Mouse (Mus musculus) ES-Bruce4 (cell line): ENCODE data around the gene 2510039O18Rik. TPM values are rescaled to one million over a fixed set of nuclear protein-coding genes. Genes with fewer than 3 reads are reported as not detected.
A peak's percentile ranks its signal among the peaks of the same experiment; 100 is the strongest.

Experiments
- H3K27ac ChIP-seq: 2 replicates; pipeline ENCODE4 v1.5.1; 2012; ENCODE audit warnings: low read length, inconsistent platforms; ENCODE audit not compliant: insufficient read depth
- H3K27me3 ChIP-seq: 2 replicates; pipeline ENCODE4 v1.6.1; 2012; ENCODE audit warnings: mild to moderate bottlenecking, low read length, inconsistent platforms; ENCODE audit not compliant: control insufficient read depth, poor library complexity, insufficient read depth, severe bottlenecking
- H3K36me3 ChIP-seq: 2 replicates; pipeline ENCODE4 v1.6.1; 2012; ENCODE audit warnings: inconsistent platforms, mild to moderate bottlenecking, low read length, moderate library complexity; ENCODE audit not compliant: control insufficient read depth, poor library complexity, insufficient read depth, severe bottlenecking
- H3K4me1 ChIP-seq: one replicate; pipeline ENCODE4 v1.8.1; 2011; ENCODE audit warnings: low read length; ENCODE audit not compliant: control insufficient read depth, insufficient read depth
- H3K4me3 ChIP-seq: 2 replicates; pipeline ENCODE4 v1.5.1; 2011; ENCODE audit warnings: low read depth, mild to moderate bottlenecking, low read length
- H3K9ac ChIP-seq: 2 replicates; pipeline ENCODE4 v1.6.1; 2012; ENCODE audit warnings: low read depth, mild to moderate bottlenecking, inconsistent platforms; ENCODE audit not compliant: poor library complexity, severe bottlenecking
- H3K9me3 ChIP-seq: replicated peaks from 2 replicates; pipeline ENCODE4 v1.6.1; 2012; ENCODE audit warnings: mild to moderate bottlenecking, low read length, inconsistent platforms; ENCODE audit not compliant: control insufficient read depth, poor library complexity, insufficient read depth, severe bottlenecking
- CTCF ChIP-seq: IDR thresholded peaks from one replicate; pipeline ENCODE4 v1.8.1; 2011; ENCODE audit warnings: low read depth, low read length
- EP300 ChIP-seq: IDR thresholded peaks from 2 replicates; pipeline ENCODE4 v1.6.1; 2011; ENCODE audit warnings: low read depth, low read length; ENCODE audit not compliant: insufficient read depth
- POLR2A ChIP-seq: IDR thresholded peaks from one replicate; pipeline ENCODE4 v1.8.1; 2011; ENCODE audit warnings: low read length; ENCODE audit not compliant: insufficient read depth
- polyA plus RNA-seq: library from polyadenylated mRNA; stranded (reverse); fragments of >200 nt; gene quantifications from 2 replicates; pipeline ENCODE4 v1.2.4, GENCODE M21; 2011; ENCODE audit warnings: low read depth; ENCODE audit not compliant: missing spikeins, insufficient read depth, insufficient read length

The 2510039O18Rik gene
- polyA plus RNA-seq, result 23.1 and 23.3 TPM in 2 replicates

DNA sequence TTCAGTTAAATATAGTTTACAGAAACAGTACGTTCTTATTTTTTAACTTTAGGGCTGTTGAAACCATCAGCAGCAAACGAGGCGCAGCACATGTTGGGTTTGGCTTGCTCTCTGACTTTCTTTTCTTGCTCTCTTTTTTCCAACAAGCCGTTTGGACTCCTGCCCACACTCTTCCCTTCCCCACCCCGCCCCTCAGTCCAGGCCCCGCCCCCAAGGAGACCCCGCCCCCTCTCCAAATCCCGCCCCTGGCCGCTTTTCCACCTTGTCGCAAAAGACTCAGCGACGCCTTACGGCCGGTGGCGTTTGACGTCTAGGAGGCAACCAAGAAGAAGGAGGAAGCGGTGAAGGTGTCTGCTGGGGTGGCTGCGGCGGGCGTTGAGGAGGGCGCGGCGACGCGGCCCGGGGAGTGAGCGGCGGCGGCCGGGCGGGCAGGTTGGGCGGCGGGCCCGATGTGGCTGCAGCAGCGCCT, at the start of gene 2510039O18Rik:
Gene 2510039O18Rik, plus strand, starts transcription at position 320 of the 469 bp plus-strand sequence.
- H3K27me3 ChIP-seq, result no peaks in the 10 kb centered on the region
- H3K4me1 ChIP-seq, result peaks cover 6% of the 10 kb centered on the region
- H3K9ac ChIP-seq, result peak within 1 kb of the TSS; percentile 60
- no peaks in the 10 kb centered on the region for H3K36me3 ChIP-seq
- TF ChIP-seq CTCF (no peak), POLR2A (no peak), EP300 (no peak)
- H3K27ac ChIP-seq, result no peak within 1 kb of the TSS
- H3K9me3 ChIP-seq, result no peaks in the 10 kb centered on the region
- peak within 1 kb of the TSS; percentile 84 for H3K4me3 ChIP-seq

GRCm38 (mm10) chr4:147895815-147896330, 44.8 kb upstream of the 2510039O18Rik start:
- TF ChIP-seq EP300 (no peak), POLR2A (no peak), CTCF (no peak)
- Histone ChIP-seq H3K36me3 (no peaks in the 10 kb centered on the region; the same call in 1 of the 2 replicates), H3K4me3 (no peak overlapping the region), H3K9ac (no peak overlapping the region), H3K27me3 (no peaks in the 10 kb centered on the region), H3K4me1 (no peaks in the 10 kb centered on the region), H3K9me3 (no peaks in the 10 kb centered on the region), H3K27ac (no peak overlapping the region)

GRCm38 (mm10) chr4:147896411-147896810, 44.3 kb upstream of the 2510039O18Rik start:
- H3K4me3 ChIP-seq, result no peak overlapping the region
- no peaks in the 10 kb centered on the region; the same call in 1 of the 2 replicates for H3K36me3 ChIP-seq
- H3K27me3 ChIP-seq, result no peaks in the 10 kb centered on the region
- no peaks in the 10 kb centered on the region for H3K9me3 ChIP-seq
- no peak overlapping the region for H3K9ac ChIP-seq
- H3K4me1 ChIP-seq, result no peaks in the 10 kb centered on the region
- H3K27ac ChIP-seq, result no peak overlapping the region
- no peak for TF ChIP-seq EP300
- no peak for TF ChIP-seq POLR2A
- no peak for TF ChIP-seq CTCF

- H3K4me3 ChIP-seq, result no peak overlapping the region
- no peaks in the 10 kb centered on the region; the same call in 1 of the 2 replicates for H3K36me3 ChIP-seq
- no peak for TF ChIP-seq POLR2A
- TF ChIP-seq EP300, result no peak
- TF ChIP-seq CTCF, result no peak
- H3K27ac ChIP-seq, result no peak overlapping the region
- no peak overlapping the region for H3K9ac ChIP-seq
- H3K9me3 ChIP-seq, result no peaks in the 10 kb centered on the region
- H3K4me1 ChIP-seq, result no peaks in the 10 kb centered on the region
- H3K27me3 ChIP-seq, result no peaks in the 10 kb centered on the region
Observed at GRCm38 (mm10) chr4:147897348-147897747, 43.3 kb upstream of the 2510039O18Rik start.

GRCm38 (mm10) chr4:147900452-147900851, 40.2 kb upstream of the 2510039O18Rik start:
- TF ChIP-seq POLR2A, result no peak
- no peak for TF ChIP-seq CTCF
- no peak for TF ChIP-seq EP300
- no peaks in the 10 kb centered on the region for H3K27me3 ChIP-seq
- H3K27ac ChIP-seq, result no peak overlapping the region
- H3K36me3 ChIP-seq, result no peaks in the 10 kb centered on the region; the same call in 1 of the 2 replicates
- no peaks in the 10 kb centered on the region for H3K4me1 ChIP-seq
- H3K9ac ChIP-seq, result no peak overlapping the region
- H3K4me3 ChIP-seq, result no peak overlapping the region
- H3K9me3 ChIP-seq, result no peaks in the 10 kb centered on the region

DNA sequence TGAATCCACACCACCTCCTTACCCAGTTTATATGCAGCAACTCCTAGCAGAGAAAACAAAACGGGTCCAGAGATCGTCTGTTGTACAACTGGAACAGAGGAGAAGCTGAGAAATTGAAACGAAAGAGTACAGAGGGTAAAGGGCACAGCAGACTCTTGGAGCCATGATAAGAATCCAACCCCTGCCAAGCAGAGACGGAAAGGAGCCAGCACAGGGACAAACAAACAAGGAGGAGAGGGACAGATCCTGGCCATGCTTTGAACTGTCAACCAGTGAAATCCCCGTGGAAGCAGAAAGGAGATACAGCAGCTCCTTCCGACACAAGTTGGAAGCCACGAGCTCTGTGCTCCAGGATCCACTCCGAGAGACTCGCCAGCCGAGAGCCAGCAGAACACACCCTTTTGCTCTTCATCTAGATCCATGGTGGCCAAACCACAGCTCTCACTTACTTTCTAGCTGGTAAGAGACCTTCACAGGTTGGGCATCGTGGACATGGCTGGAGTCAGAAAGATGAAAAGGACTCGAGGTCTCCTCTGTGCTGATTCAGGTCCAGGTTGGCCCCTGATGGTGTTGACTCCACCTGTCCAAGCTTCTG, 37.7 kb upstream of the 2510039O18Rik start:
- no peak overlapping the region for H3K27ac ChIP-seq
- H3K9me3 ChIP-seq, result no peaks in the 10 kb centered on the region
- H3K36me3 ChIP-seq, result no peaks in the 10 kb centered on the region
- H3K4me3 ChIP-seq, result no peak overlapping the region
- no peak overlapping the region for H3K9ac ChIP-seq
- peaks cover 2% of the 10 kb centered on the region for H3K4me1 ChIP-seq
- TF ChIP-seq POLR2A (no peak), CTCF (no peak), EP300 (no peak)
- no peaks in the 10 kb centered on the region for H3K27me3 ChIP-seq
